Mouse (Mus musculus) erythroblast, embryonic 14.5 days (primary cell): ENCODE data around the gene Nupl2. TPM values are rescaled to one million over a fixed set of nuclear protein-coding genes. Genes with fewer than 3 reads are reported as not detected.

Experiments
- H3K27me3 ChIP-seq: 2 replicates; pipeline ENCODE4 v1.6.1; 2012; ENCODE audit warnings: inconsistent platforms; ENCODE audit not compliant: control insufficient read depth
- H3K36me3 ChIP-seq: 2 replicates; pipeline ENCODE4 v1.6.1; 2012; ENCODE audit warnings: mild to moderate bottlenecking, inconsistent platforms; ENCODE audit not compliant: control insufficient read depth
- H3K4me1 ChIP-seq: 2 replicates; pipeline ENCODE4 v1.6.1; 2012; ENCODE audit warnings: inconsistent platforms; ENCODE audit not compliant: control insufficient read depth
- H3K4me3 ChIP-seq: replicated peaks from 2 replicates; pipeline ENCODE3; 2012; ENCODE audit warnings: moderate library complexity, mild to moderate bottlenecking, inconsistent platforms
- H3K9me3 ChIP-seq: 2 replicates; pipeline ENCODE4 v1.6.1; 2012; ENCODE audit warnings: low read length, inconsistent platforms, mixed read lengths; ENCODE audit not compliant: control insufficient read depth
- GATA1 ChIP-seq: IDR thresholded peaks from 2 replicates; pipeline ENCODE4 v1.6.1; 2012; ENCODE audit warnings: low read length, inconsistent platforms, mixed read lengths
- TAL1 ChIP-seq: IDR thresholded peaks from 3 replicates; pipeline ENCODE4 v1.6.1; 2012; ENCODE audit warnings: low read length, inconsistent platforms, mixed read lengths
- polyA plus RNA-seq: library from polyadenylated mRNA; stranded (reverse); fragments of >175 nt; gene quantifications from 2 replicates; pipeline ENCODE4 v1.2.3, GENCODE M21; 2012

Gene Nupl2
- polyA plus RNA-seq, 1 experiment: 0.16 TPM

DNA sequence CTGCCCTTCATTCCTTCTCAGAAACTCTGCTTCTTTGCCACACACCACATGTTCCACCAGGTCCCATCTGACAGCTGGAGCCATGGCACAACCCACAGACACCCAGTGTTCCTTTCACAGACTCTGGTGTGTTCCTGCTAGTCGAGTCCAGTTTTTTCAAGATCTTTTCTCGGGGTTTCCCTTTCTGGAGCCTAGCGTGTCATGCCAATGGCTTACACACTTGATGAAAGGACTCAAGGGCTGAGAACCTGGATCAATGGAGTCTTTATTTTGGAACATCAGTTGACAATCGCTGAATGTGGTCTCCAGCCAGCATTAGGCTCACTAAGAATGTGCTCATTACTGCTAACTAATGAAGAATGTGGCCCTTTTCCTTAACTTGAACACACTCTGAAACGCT is 37.7 kb downstream of the Nupl2 start:
- Histone ChIP-seq H3K36me3 (no peaks in the 10 kb centered on the region), H3K4me3 (no peak overlapping the region), H3K4me1 (no peaks in the 10 kb centered on the region), H3K9me3 (no peaks in the 10 kb centered on the region), H3K27me3 (no peaks in the 10 kb centered on the region)
- TF ChIP-seq TAL1 (no peak), GATA1 (no peak)

DNA sequence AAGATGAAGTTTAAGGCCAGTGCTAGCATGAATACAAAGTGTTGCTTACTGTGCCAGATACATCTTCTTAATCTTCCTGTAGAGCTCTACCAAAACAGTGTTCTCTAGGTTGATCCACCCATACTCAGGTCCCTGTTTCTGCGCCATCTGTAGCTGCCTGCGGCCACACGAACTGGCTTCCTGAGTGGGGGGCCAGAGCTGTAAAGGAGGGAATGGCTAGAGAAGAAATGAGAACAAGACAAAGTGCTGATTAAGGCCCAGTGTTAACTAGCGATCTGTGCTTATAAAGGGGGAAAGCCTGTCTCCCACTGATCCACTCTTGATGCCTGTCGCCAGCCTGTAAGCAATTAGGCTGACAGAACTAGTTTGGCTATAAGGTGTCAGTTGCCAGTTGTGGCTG is 38.5 kb downstream of the Nupl2 start:
- H3K9me3 ChIP-seq: no peaks in the 10 kb centered on the region
- no peaks in the 10 kb centered on the region for H3K36me3 ChIP-seq
- H3K27me3 ChIP-seq: no peaks in the 10 kb centered on the region
- no peak overlapping the region for H3K4me3 ChIP-seq
- TF ChIP-seq TAL1 (no peak), GATA1 (no peak)
- no peaks in the 10 kb centered on the region for H3K4me1 ChIP-seq

GRCm38 (mm10) chr5:24207965-24208364 is 43.2 kb downstream of the Nupl2 start:
- no peaks in the 10 kb centered on the region for H3K4me1 ChIP-seq
- H3K4me3 ChIP-seq: no peak overlapping the region
- TF ChIP-seq GATA1 (no peak), TAL1 (no peak)
- H3K27me3 ChIP-seq: no peaks in the 10 kb centered on the region
- H3K9me3 ChIP-seq: no peaks in the 10 kb centered on the region
- no peaks in the 10 kb centered on the region for H3K36me3 ChIP-seq

GRCm38 (mm10) chr5:24208505-24208904 is 43.7 kb downstream of the Nupl2 start:
- H3K9me3 ChIP-seq: no peaks in the 10 kb centered on the region
- no peaks in the 10 kb centered on the region for H3K27me3 ChIP-seq
- no peaks in the 10 kb centered on the region for H3K4me1 ChIP-seq
- no peak overlapping the region for H3K4me3 ChIP-seq
- TF ChIP-seq TAL1 (no peak), GATA1 (no peak)
- no peaks in the 10 kb centered on the region for H3K36me3 ChIP-seq

GRCm38 (mm10) chr5:24213861-24214546 is 49.2 kb downstream of the Nupl2 start:
- TF ChIP-seq TAL1: no peak
- TF ChIP-seq GATA1: no peak
- no peaks in the 10 kb centered on the region for H3K27me3 ChIP-seq
- no peaks in the 10 kb centered on the region for H3K9me3 ChIP-seq
- H3K36me3 ChIP-seq: no peaks in the 10 kb centered on the region
- no peak overlapping the region for H3K4me3 ChIP-seq
- no peaks in the 10 kb centered on the region for H3K4me1 ChIP-seq

DNA sequence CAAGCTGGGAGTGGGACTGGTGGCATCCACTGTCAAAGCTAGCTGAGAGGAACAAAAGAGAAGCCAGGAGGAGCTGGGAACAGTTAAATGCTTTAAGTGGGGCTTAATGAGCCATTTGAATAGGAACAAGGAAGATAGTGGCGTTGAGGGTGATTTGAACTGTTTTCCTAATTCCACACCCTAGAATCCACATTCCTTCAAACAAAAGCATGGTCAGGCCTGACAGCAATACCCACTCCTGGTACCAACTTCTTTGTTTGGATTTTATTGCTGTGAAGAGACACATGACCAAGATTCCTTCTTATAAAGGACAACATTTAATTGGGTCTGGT is 49.8 kb downstream of the Nupl2 start:
- H3K4me3 ChIP-seq: no peak overlapping the region
- H3K36me3 ChIP-seq: no peaks in the 10 kb centered on the region
- H3K4me1 ChIP-seq: no peaks in the 10 kb centered on the region
- no peaks in the 10 kb centered on the region for H3K9me3 ChIP-seq
- no peaks in the 10 kb centered on the region for H3K27me3 ChIP-seq
- TF ChIP-seq GATA1: no peak
- TF ChIP-seq TAL1: no peak

DNA sequence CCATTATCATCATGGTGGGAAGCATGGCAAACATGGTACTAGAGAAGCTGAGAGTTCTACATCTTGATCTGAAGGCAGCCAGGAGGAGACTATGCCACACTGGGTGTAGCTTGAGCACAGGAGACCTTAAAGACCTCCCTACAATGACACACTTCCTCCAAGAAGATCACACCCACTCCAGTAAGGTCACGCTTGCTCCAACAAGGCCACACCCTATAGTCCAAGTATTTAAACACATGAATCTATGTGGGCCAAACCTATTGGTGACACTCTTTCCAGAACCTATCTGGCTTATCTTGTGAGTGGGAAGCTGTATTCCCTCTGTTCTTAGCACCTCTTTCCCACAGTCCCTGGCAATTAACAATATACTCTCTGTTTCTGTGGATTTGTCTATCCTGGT is 50.1 kb downstream of the Nupl2 start:
- Histone ChIP-seq H3K27me3 (no peaks in the 10 kb centered on the region), H3K9me3 (no peaks in the 10 kb centered on the region), H3K4me3 (no peak overlapping the region), H3K36me3 (no peaks in the 10 kb centered on the region), H3K4me1 (no peaks in the 10 kb centered on the region)
- TF ChIP-seq GATA1: no peak
- no peak for TF ChIP-seq TAL1

Other genes starting within 250 kb of the Nupl2 start
- 2.4 and 3.5 TPM in 2 replicates for gene Fam126a, start 134.3 kb upstream of the Nupl2 start, polyA plus RNA-seq
- 0.42 TPM in 2 replicates for gene Klhl7, start 64.4 kb upstream of the Nupl2 start, polyA plus RNA-seq
- gene Kcnh2, start 186.6 kb downstream of the Nupl2 start, polyA plus RNA-seq: 0.08 TPM in 1 of 2 replicates, not detected in the other
- 0.02 and 0.03 TPM in 2 replicates for gene Nos3, start 199.8 kb downstream of the Nupl2 start, polyA plus RNA-seq
- gene Atg9b, start 227.2 kb downstream of the Nupl2 start, polyA plus RNA-seq: 0.02 and 0.05 TPM in 2 replicates
- 1.7 and 2.2 TPM in 2 replicates for gene Abcb8, start 228.7 kb downstream of the Nupl2 start, polyA plus RNA-seq
- gene Asic3, start 248.4 kb downstream of the Nupl2 start, polyA plus RNA-seq: not detected in 2 replicates